Mouse (Mus musculus) gastrocnemius, adult 2 months (tissue): ENCODE results near the gene Mast4. TPM values are rescaled to one million over a fixed set of nuclear protein-coding genes. Genes with fewer than 3 reads are reported as not detected.

Experiments used
- DNase-seq: peaks from one replicate; pipeline ENCODE4 v3.0.0; 2022
- H3K27ac ChIP-seq: fragments of 200-600 bp; 2 replicates; pipeline ENCODE4 v1.8.1; 2022; ENCODE audit warnings: mild to moderate bottlenecking
- H3K4me3 ChIP-seq: fragments of 200-600 bp; 2 replicates; pipeline ENCODE4 v1.8.1; 2022; ENCODE audit warnings: mild to moderate bottlenecking, moderate library complexity
- CTCF ChIP-seq: fragments of 200-600 bp; IDR thresholded peaks from 2 replicates; pipeline ENCODE4 v1.8.1; 2022; ENCODE audit warnings: antibody characterized with exemption, mild to moderate bottlenecking, moderate library complexity
- intact Hi-C: fragments of 180-260 bp; cut with DNase I; formaldehyde crosslinking; loops from one replicate; pipeline ENCODE4 v1.15.1; 2025
- total RNA-seq, 2 experiments: library from RNA; stranded (reverse); gene quantifications; 2 replicates each; pipeline ENCODE4 v1.2.3; 2021

The Mast4 gene
- total RNA-seq, 2 experiments from 2014 or later, result 47.2 to 49.9 TPM

DNA sequence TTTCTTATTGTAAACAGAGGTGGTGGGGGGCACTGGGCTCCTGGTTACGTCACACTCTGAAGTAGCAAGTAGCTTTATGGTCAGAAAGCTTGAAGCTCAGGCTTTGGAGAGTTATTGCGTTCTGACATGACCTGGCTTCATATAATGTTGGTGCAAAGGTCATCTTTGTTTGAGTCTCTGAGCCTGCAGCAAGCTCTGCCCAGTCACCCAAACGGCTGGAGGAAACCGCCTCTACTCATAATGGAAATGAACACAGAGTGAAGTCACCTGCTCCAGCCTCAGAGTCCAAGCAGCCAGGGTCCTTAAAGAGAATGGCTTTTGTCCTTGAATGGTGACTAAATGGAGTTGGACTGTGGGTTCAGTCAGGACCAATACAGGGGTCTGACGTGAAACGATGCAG, 529.1 kb downstream of the Mast4 start:
- no peak for TF ChIP-seq CTCF
- Histone ChIP-seq H3K4me3 (no peak overlapping the region), H3K27ac (no peak overlapping the region)
- intact Hi-C loops, result no loop called here
- DNase-seq, result no peak

DNA sequence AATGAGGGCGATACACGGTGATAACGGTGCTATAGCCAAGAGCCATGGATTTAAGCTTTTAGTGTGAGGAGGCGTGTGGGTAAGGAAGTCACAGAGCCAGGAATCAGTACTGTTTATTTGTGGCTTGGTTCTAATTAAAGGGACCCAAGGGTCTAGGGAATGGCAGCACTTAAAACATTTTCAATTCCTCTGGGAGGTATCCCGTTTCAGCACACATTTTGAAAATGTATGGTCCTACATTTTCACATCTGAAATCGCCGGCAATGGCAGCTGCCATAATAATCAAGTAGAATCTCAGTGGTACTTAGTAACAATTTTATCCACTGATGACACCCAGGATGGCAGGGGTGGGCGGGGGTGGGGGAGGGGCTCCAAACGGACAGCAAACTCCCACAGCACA, 531.1 kb downstream of the Mast4 start:
- no peak for TF ChIP-seq CTCF
- intact Hi-C loops, result no loop called here
- Histone ChIP-seq H3K4me3 (no peak overlapping the region), H3K27ac (no peak overlapping the region)
- DNase-seq, result no peak

DNA sequence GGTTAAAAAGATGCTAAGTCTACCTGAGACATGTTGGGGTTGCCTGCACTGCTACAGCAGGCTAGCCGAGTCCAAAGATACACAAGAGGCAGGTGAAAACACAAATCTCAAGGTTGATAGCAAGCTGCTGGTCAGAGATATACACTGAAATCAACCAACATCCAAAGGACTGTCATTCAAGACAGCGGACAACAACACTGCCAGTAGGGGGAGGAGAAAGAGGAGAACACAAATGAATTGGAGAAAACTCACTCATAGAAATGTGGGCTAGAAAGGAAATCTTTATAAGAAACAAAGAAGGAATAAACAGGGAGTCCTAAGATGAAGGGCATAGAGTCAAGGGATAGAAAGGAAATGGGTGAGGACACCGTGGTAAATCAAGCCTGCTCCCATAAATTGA, 542.1 kb downstream of the Mast4 start:
- DNase-seq, result no peak
- H3K27ac ChIP-seq, result no peak overlapping the region
- no peak overlapping the region for H3K4me3 ChIP-seq
- intact Hi-C loops, result no loop called here
- TF ChIP-seq CTCF, result no peak; the same call in 1 of the 2 replicates

DNA sequence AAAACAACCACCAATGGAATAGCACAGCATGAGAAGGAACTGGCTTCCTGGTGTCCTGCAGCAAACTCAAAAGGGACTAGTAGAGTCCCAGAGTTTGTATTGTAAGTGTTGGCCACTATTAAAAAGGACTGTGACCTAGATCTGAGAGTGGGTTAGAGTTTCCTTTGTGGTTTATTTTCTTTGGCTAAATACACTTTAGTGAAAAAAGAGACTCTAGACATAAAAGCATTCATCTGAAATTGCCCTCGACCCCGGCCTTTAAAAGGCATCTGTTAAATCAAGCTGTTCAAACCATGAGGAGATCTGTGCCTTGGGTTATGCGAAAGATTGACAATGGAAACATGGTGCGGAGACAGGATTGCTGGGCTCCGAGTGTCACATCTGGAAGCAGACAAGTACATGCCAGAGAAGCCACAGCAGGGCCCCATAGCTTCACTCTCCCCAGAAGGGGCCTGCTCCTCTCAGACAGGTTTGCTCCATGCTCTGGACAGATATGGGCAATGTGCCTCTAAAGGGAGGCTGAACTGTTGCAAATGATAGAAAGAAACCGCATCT, 543.6 kb downstream of the Mast4 start:
- DNase-seq, result no peak
- H3K4me3 ChIP-seq, result no peak overlapping the region
- intact Hi-C loops, result no loop called here
- H3K27ac ChIP-seq, result no peak overlapping the region
- no peak for TF ChIP-seq CTCF

DNA sequence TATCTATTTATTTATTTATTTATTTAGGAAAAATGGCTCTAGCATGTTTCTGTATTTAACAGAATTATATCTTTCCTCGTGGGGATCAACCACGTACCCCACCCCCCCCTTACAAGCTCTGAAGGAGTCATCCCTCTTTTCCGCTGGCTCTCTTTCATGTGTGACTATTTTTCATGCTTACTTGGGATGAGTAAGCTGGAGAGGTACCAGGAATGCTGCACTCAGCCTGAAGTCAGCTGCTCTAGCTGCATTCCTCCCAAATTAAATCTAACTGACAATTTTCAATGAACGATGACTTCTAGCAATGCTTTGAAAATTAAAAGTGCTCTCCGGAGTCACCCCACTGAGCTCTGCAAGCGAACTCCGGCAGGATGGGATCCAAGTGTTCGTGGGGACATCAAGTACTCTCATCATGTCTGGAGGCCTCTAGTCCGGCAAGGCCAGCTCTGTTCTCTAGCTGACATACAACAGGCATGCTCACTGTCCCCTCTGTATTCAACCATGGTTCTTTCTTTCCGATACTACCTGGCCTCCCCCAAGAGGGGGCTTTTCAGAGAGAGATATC, 547.5 kb downstream of the Mast4 start:
- Histone ChIP-seq H3K27ac (no peak overlapping the region), H3K4me3 (no peak overlapping the region)
- intact Hi-C loops, result no loop called here
- TF ChIP-seq CTCF, result no peak
- DNase-seq, result peak; percentile 25

DNA sequence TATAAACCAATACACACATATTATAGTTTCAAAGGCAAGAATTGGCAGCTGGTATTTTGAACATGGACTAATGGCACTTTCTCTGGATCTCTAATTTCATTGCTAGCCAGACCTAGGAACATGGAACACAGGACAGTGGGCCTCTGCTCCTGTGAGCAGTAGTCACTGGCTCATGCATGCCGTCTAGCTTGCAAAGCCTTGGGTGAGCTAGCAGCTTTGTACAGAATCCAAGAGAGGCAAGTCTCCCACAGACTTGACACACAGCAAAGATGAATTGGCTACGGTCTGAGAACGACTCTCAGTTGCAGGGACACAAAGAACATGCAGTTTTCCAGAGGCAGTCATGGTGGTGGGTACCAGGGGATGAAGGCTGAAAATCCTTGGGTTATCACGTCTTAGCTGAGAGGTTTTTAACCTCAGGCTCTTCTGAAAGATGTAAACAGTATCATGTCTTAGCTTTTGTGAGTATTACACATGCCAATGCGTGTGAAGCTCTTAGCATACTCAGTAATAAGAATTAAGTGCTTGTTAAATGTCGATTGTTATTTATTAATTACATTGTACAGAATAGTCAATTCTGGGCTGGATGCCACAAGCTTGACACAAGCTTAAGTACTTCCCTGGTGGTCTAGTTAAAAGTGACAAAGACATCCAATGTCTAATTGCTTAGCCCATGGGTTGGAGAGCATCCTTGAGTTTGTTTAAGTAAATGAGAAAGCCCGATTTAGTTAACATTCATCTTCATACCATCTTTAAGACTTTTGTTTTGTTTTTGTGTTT, 550.6 kb downstream of the Mast4 start:
- no peak for TF ChIP-seq CTCF
- no peak overlapping the region for H3K4me3 ChIP-seq
- H3K27ac ChIP-seq, result no peak overlapping the region
- intact Hi-C loops, result no loop called here
- DNase-seq, result no peak

DNA sequence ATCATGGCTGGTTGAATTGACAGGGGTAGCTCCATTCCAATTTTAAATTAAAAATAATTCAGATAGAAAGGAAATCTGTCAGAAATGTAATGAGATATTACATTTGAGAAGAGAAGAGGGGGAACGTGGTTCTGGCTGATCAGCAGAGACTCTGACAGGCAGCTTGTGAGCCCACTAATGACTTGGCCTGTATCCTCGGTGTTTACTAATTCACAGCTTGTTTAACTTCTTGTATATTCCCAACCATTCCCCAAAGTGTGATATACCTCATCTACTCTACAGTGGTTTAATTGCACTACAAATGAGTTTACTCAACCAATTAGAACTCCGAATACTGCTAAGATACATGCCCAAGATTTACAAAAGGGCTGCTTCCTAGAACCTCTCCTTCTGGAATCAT, 555.0 kb downstream of the Mast4 start:
- H3K27ac ChIP-seq, result no peak overlapping the region
- intact Hi-C loops, result no loop called here
- no peak for TF ChIP-seq CTCF
- H3K4me3 ChIP-seq, result no peak overlapping the region
- no peak for DNase-seq

DNA sequence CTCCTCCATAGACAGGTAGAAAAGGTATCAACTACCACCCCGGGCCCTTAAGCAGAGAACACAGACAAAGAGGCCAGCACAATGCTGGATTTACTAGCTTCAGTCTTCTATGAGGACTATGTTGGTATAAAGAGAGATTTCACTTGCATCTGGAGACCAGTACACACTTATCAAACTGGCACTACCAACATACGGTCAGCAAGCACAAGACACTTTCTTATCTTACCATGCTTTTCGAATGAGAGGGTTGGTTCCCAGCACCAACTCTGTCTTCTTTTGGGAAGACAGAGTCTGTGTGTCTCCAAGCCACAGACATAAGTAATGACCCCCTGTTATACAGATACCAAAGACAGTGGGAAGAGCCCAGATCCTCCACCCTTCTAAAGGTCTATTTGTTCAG, 555.4 kb downstream of the Mast4 start:
- no peak overlapping the region for H3K4me3 ChIP-seq
- DNase-seq, result no peak
- no peak for TF ChIP-seq CTCF
- intact Hi-C loops, result no loop called here
- no peak overlapping the region for H3K27ac ChIP-seq

DNA sequence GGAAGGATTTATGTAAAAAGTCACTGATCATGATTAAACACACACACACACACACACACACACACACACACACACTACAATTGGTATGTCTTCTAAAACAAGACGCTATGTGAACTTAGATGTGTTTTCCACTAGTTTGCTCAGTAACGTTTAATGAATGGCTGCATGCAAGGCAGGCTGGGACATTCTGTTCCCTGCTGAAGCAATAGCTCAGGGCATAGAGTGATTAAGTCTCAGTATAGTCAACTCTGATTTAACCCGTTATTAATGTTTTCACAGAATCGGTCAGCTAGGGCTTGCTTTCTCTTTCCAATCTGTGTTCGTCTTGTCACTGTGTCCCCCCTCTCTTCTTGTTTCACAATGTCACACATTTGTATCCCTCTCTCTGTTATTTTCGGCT, 558.8 kb downstream of the Mast4 start:
- no peak for TF ChIP-seq CTCF
- intact Hi-C loops, result no loop called here

DNA sequence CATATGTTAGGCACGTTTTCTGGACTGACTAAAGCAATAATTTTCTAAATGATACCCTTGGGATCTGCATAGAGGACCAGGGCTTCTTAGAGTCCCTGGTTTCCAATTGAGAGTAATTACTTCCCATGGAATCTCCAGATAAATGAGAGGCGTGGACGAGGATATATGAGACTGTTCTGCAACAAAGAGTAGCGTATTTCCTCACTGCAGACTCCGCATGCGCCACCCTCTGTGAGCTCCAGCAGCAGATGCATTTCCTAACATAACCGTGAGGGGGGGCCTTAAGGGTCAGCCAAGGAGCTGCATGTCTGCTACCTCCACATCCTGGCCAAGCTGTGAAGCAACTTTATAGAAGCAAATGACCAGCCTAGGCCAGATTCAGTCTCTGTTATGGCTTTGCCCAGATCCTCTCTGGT, 559.5 kb downstream of the Mast4 start:
- no peak overlapping the region; the same call in 1 of the 2 replicates for H3K27ac ChIP-seq
- intact Hi-C loops, result no loop called here
- peak; percentile 21; the same call in 1 of the 2 replicates for TF ChIP-seq CTCF
- DNase-seq, result peak; percentile 38
- no peak overlapping the region for H3K4me3 ChIP-seq

More for the DNA sequence above, 558.8 kb downstream of the Mast4 start:
- no peak for DNase-seq
- Histone ChIP-seq H3K4me3 (no peak overlapping the region), H3K27ac (no peak overlapping the region)

DNA sequence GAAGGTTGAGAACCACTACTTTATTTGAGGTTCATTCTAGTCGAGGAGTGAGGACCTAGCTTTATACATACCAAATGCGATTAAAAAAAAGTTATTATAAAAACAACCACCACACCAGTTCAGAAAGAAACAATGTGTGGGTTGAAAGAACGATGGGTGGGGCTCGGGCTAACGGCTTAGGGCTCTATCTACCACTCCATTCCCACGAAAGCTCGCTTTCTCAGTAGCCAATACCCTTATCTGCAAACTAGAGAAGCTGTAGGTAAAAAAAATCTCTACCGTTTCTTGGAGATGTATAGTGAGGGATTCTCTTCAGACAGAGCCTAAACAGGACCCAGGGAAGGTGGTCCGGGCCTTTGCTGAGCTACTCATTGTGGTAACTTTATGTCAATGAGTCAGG, 561.1 kb downstream of the Mast4 start:
- TF ChIP-seq CTCF, result no peak
- intact Hi-C loops, result no loop called here
- H3K4me3 ChIP-seq, result no peak overlapping the region

DNA sequence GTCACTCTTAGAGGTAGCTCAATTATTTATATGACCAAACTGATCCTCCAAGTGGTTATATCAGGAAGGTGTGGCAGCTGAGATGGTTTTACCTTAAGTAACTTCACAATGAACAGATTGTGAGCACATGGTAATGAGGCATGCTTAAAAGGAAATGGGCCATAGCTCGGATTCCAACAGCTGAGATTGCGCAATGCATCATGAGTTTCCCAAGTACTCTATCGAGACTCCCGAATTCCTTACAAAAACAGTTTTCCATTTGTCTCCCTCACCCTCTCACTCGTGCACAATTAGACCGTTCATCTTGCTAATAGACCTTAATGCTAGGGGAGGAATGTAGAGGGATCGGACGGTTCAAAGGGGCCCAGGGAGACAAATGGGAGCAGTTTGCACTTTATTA, 564.1 kb downstream of the Mast4 start:
- DNase-seq, result peak; percentile 29
- no peak for TF ChIP-seq CTCF
- Histone ChIP-seq H3K27ac (0 out of 2 replicates have a peak overlapping the region, but pooled peaks have one; percentile 8), H3K4me3 (no peak overlapping the region)
- intact Hi-C loops, result no loop called here

More for the DNA sequence above, 561.1 kb downstream of the Mast4 start:
- DNase-seq, result no peak
- H3K27ac ChIP-seq, result no peak overlapping the region

DNA sequence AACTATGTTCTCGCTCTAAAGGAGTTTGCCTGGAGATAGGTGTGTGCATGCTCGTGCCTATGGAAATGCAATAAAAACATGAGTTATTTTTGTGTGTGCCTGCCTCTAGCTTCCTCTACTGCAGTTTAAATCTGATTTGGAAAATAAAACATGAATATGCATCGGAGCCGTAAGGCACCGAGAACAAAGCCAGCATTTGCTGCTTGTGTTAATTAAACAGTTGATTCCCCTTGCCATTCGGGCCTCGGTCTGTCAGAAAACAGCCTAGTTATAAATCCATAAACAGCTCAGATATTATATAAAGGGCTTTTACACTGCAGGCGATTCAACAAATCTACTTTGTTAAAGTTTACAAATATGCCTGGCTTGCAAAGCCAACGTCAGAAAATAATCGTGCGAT, 565.8 kb downstream of the Mast4 start:
- DNase-seq, result no peak
- intact Hi-C loops, result no loop called here
- no peak overlapping the region for H3K27ac ChIP-seq
- TF ChIP-seq CTCF, result no peak
- no peak overlapping the region for H3K4me3 ChIP-seq
